Mouse (Mus musculus): ENCODE results near the gene Slc38a4.

GRCm38 (mm10) chr15:96951783-96952182 lies 104.0 kb downstream of the Slc38a4 start:
- TF ChIP-seq EP300 (IDR thresholded peaks at IDR 0.05; ENCODE audit: low read depth) (no peak), CTCF (IDR thresholded peaks at IDR 0.05; ENCODE audit: low read depth) (no peak)

Data from liver, embryonic 14.5 days (tissue).